Mouse (Mus musculus) testis, adult 2 months (tissue): Measurements from ENCODE around the gene Clec16a. TPM values are rescaled to one million over a fixed set of nuclear protein-coding genes. Genes with fewer than 3 reads are reported as not detected.

Experiments
- H3K27ac ChIP-seq: fragments of 200-500 bp; 2 replicates; pipeline ENCODE4 v1.5.1; 2012; ENCODE audit warnings: low read depth, low read length; ENCODE audit not compliant: control insufficient read depth, insufficient read depth
- H3K27me3 ChIP-seq: fragments of 200-500 bp; 2 replicates; pipeline ENCODE4 v1.6.1; 2012; ENCODE audit warnings: mild to moderate bottlenecking, low read length, moderate library complexity; ENCODE audit not compliant: control insufficient read depth, insufficient read depth
- H3K36me3 ChIP-seq: fragments of 200-500 bp; 2 replicates; pipeline ENCODE4 v1.6.1; 2012; ENCODE audit warnings: mild to moderate bottlenecking, low read length; ENCODE audit not compliant: control insufficient read depth, insufficient read depth
- H3K4me1 ChIP-seq: fragments of 200-500 bp; 2 replicates; pipeline ENCODE4 v1.6.1; 2012; ENCODE audit warnings: low read length; ENCODE audit not compliant: control insufficient read depth, insufficient read depth
- H3K4me3 ChIP-seq: fragments of 200-500 bp; 2 replicates; pipeline ENCODE4 v1.5.1; 2012; ENCODE audit warnings: low read depth, mild to moderate bottlenecking, low read length, moderate library complexity, mixed read lengths; ENCODE audit not compliant: control insufficient read depth
- CTCF ChIP-seq: fragments of 200-500 bp; IDR thresholded peaks from 2 replicates; pipeline ENCODE4 v1.5.1; 2012; ENCODE audit warnings: low read depth, mild to moderate bottlenecking, inconsistent platforms, low read length, moderate library complexity; ENCODE audit not compliant: control insufficient read depth, insufficient read depth, insufficient replicate concordance
- POLR2A ChIP-seq: fragments of 200-500 bp; IDR thresholded peaks from 2 replicates; pipeline ENCODE4 v1.6.1; 2012; ENCODE audit warnings: low read depth, mild to moderate bottlenecking, inconsistent platforms, low read length, moderate library complexity; ENCODE audit not compliant: control insufficient read depth
- polyA plus RNA-seq: library from polyadenylated mRNA; depleted of rRNA; stranded (reverse); fragments of >200 nt; gene quantifications from 2 replicates; pipeline ENCODE4 v1.2.3, GENCODE M21; 2012

The Clec16a gene
- polyA plus RNA-seq, 1 experiment: 30.8 TPM

- TF ChIP-seq POLR2A: no peak
- peak; percentile 34; the same call in 1 of the 2 replicates for TF ChIP-seq CTCF
- no peak overlapping the region for H3K27ac ChIP-seq
These were observed 120.1 kb downstream of the Clec16a start for GRCm38 (mm10) chr16:10664921-10665894.

GRCm38 (mm10) chr16:10666766-10667165 lies 121.6 kb downstream of the Clec16a start:
- no peaks in the 10 kb centered on the region for H3K36me3 ChIP-seq
- no peak overlapping the region for H3K27ac ChIP-seq
- TF ChIP-seq POLR2A (no peak), CTCF (no peak)
- no peak overlapping the region for H3K4me3 ChIP-seq
- H3K27me3 ChIP-seq: no peaks in the 10 kb centered on the region
- no peaks in the 10 kb centered on the region for H3K4me1 ChIP-seq

More at GRCm38 (mm10) chr16:10664921-10665894, 120.1 kb downstream of the Clec16a start:
- no peaks in the 10 kb centered on the region for H3K4me1 ChIP-seq
- no peak overlapping the region for H3K4me3 ChIP-seq
- H3K36me3 ChIP-seq: no peaks in the 10 kb centered on the region
- H3K27me3 ChIP-seq: no peaks in the 10 kb centered on the region

- Histone ChIP-seq H3K4me3 (no peak overlapping the region), H3K4me1 (no peaks in the 10 kb centered on the region), H3K27ac (no peak overlapping the region), H3K27me3 (no peaks in the 10 kb centered on the region), H3K36me3 (no peaks in the 10 kb centered on the region)
- TF ChIP-seq POLR2A: no peak
These were observed 123.3 kb downstream of the Clec16a start for GRCm38 (mm10) chr16:10668453-10668852.

GRCm38 (mm10) chr16:10668991-10669703 lies 124.0 kb downstream of the Clec16a start:
- TF ChIP-seq CTCF (no peak), POLR2A (no peak)
- H3K27me3 ChIP-seq: no peaks in the 10 kb centered on the region
- no peak overlapping the region for H3K27ac ChIP-seq

GRCm38 (mm10) chr16:10669936-10670335 lies 124.8 kb downstream of the Clec16a start:
- no peaks in the 10 kb centered on the region for H3K36me3 ChIP-seq
- no peaks in the 10 kb centered on the region for H3K27me3 ChIP-seq
- H3K4me3 ChIP-seq: no peak overlapping the region
- TF ChIP-seq POLR2A (no peak), CTCF (no peak)
- H3K27ac ChIP-seq: no peak overlapping the region
- H3K4me1 ChIP-seq: no peaks in the 10 kb centered on the region

More at GRCm38 (mm10) chr16:10668991-10669703, 124.0 kb downstream of the Clec16a start:
- no peaks in the 10 kb centered on the region for H3K4me1 ChIP-seq
- H3K4me3 ChIP-seq: no peak overlapping the region
- no peaks in the 10 kb centered on the region for H3K36me3 ChIP-seq

GRCm38 (mm10) chr16:10672490-10672889 lies 127.4 kb downstream of the Clec16a start:
- H3K27me3 ChIP-seq: no peaks in the 10 kb centered on the region
- no peaks in the 10 kb centered on the region for H3K4me1 ChIP-seq
- TF ChIP-seq POLR2A: no peak
- no peak for TF ChIP-seq CTCF
- H3K36me3 ChIP-seq: no peaks in the 10 kb centered on the region
- no peak overlapping the region for H3K4me3 ChIP-seq
- no peak overlapping the region for H3K27ac ChIP-seq

GRCm38 (mm10) chr16:10674020-10674419 lies 128.9 kb downstream of the Clec16a start:
- Histone ChIP-seq H3K4me3 (no peak overlapping the region), H3K4me1 (no peaks in the 10 kb centered on the region), H3K27ac (no peak overlapping the region), H3K36me3 (no peaks in the 10 kb centered on the region), H3K27me3 (no peaks in the 10 kb centered on the region)
- no peak for TF ChIP-seq CTCF
